Mouse (Mus musculus): ENCODE results near the gene P3h4. TPM values are rescaled to one million over a fixed set of nuclear protein-coding genes. Genes with fewer than 3 reads are reported as not detected.

Gene P3h4
- total and polyA plus RNA-seq, 3 experiments, result 13.4 to 29.7 (median 16.8) TPM

GRCm38 (mm10) chr11:100389931-100390445 is 24.6 kb downstream of the P3h4 start:
- H3K4me3 ChIP-seq, result no peak overlapping the region; the same call in 1 of the 2 replicates
- peaks cover 72% of the 10 kb centered on the region for H3K4me1 ChIP-seq (ENCODE audit: control insufficient read depth, insufficient read depth, low read length)
- H3K9ac ChIP-seq (ENCODE audit: low read depth, low read length), result peak overlapping the region; percentile 19
- intact Hi-C loops (cut with DNase I), result loop anchor here (10.0 kb wide), 1 partner anchor 575 kb away; no protein-coding TSS in a partner anchor
- TF ChIP-seq POLR2A (IDR thresholded peaks at IDR 0.05; ENCODE audit: insufficient read depth, low read depth, low read length) (0 out of 2 replicates have a peak, but pooled peaks have one; percentile 3), CTCF (IDR thresholded peaks at IDR 0.05) (0 out of 2 replicates have a peak, but pooled peaks have one; percentile 3), EP300 (IDR thresholded peaks at IDR 0.05; ENCODE audit: insufficient read depth, low read depth, low read length) (peak; percentile 92)
- H3K79me2 ChIP-seq (replicated peaks; ENCODE audit: control insufficient read depth, insufficient read depth, low read length), result peaks cover 10% of the 10 kb centered on the region
- H3K27me3 ChIP-seq (ENCODE audit: control insufficient read depth, insufficient read depth, low read length), result no peaks in the 10 kb centered on the region
- H3K27ac ChIP-seq, result peak overlapping the region; percentile 98
- peak; percentile 80 to 84 for DNase-seq
- H3K36me3 ChIP-seq (ENCODE audit: control insufficient read depth, insufficient read depth, low read length), result peaks cover 56% of the 10 kb centered on the region
- WGBS, result 18% methylated on average over 8 of the region's 8 CpGs

DNA sequence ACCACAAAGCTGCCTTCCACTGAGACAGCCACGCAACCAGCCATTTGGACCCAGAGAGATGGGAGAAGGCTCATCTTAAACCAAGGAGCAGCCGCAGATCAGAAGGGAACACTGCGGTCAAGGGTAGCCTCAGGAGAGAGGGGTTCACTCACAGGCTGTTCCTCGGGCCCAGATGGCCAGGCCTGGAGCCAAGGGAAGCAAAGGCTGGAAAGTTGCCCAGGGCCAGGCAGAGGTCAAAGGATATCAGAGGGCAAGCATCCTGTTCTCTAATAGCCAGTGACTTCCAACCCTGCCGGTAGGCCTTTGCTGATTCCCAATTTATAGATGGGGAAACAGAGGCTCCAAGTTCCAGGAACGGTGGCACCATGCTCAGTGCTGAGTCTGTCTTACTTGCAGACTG is 26.0 kb downstream of the P3h4 start:
- Histone ChIP-seq H3K27me3 (ENCODE audit: control insufficient read depth, insufficient read depth, low read length) (no peaks in the 10 kb centered on the region), H3K9ac (ENCODE audit: low read depth, low read length) (peak overlapping the region; percentile 17), H3K4me3 (peak overlapping the region; percentile 36), H3K36me3 (ENCODE audit: control insufficient read depth, insufficient read depth, low read length) (peaks cover 51% of the 10 kb centered on the region), H3K27ac (peak overlapping the region; percentile 98), H3K4me1 (ENCODE audit: control insufficient read depth, insufficient read depth, low read length) (peaks cover 64% of the 10 kb centered on the region), H3K79me2 (replicated peaks; ENCODE audit: control insufficient read depth, insufficient read depth, low read length) (peaks cover 13% of the 10 kb centered on the region)
- 8% methylated on average over 6 of the region's 6 CpGs for WGBS
- intact Hi-C loops (cut with DNase I), result no loop called here
- TF ChIP-seq EP300 (IDR thresholded peaks at IDR 0.05; ENCODE audit: insufficient read depth, low read depth, low read length), result peak; percentile 94
- 0 out of 2 replicates have a peak, but pooled peaks have one; percentile 45 for TF ChIP-seq POLR2A (IDR thresholded peaks at IDR 0.05; ENCODE audit: insufficient read depth, low read depth, low read length)
- peak; percentile 26; the same call in 1 of the 2 replicates for TF ChIP-seq CTCF (IDR thresholded peaks at IDR 0.05)
- peak; percentile 88 to 89 for DNase-seq

- H3K79me2 ChIP-seq (replicated peaks; ENCODE audit: control insufficient read depth, insufficient read depth, low read length), result peaks cover 12% of the 10 kb centered on the region
- 18% methylated on average over 14 of the region's 14 CpGs for WGBS
- peaks cover 57% of the 10 kb centered on the region for H3K4me1 ChIP-seq (ENCODE audit: control insufficient read depth, insufficient read depth, low read length)
- H3K27me3 ChIP-seq (ENCODE audit: control insufficient read depth, insufficient read depth, low read length), result no peaks in the 10 kb centered on the region
- intact Hi-C loops (cut with DNase I), result loop anchor here (2.0 kb wide), 1 partner anchor 19 kb away; no protein-coding TSS in a partner anchor
- DNase-seq, result peak; percentile 81 to 89
- no peak for TF ChIP-seq CTCF (IDR thresholded peaks at IDR 0.05)
- no peak; the same call in 1 of the 2 replicates for TF ChIP-seq POLR2A (IDR thresholded peaks at IDR 0.05; ENCODE audit: insufficient read depth, low read depth, low read length)
- TF ChIP-seq EP300 (IDR thresholded peaks at IDR 0.05; ENCODE audit: insufficient read depth, low read depth, low read length), result peak; percentile 93
- peaks cover 44% of the 10 kb centered on the region for H3K36me3 ChIP-seq (ENCODE audit: control insufficient read depth, insufficient read depth, low read length)
- H3K27ac ChIP-seq, result peak overlapping the region; percentile 98
- H3K9ac ChIP-seq (ENCODE audit: low read depth, low read length), result peak overlapping the region; percentile 34
- peak overlapping the region; percentile 36 for H3K4me3 ChIP-seq
These were observed 26.9 kb downstream of the P3h4 start for GRCm38 (mm10) chr11:100387589-100388375.

DNA sequence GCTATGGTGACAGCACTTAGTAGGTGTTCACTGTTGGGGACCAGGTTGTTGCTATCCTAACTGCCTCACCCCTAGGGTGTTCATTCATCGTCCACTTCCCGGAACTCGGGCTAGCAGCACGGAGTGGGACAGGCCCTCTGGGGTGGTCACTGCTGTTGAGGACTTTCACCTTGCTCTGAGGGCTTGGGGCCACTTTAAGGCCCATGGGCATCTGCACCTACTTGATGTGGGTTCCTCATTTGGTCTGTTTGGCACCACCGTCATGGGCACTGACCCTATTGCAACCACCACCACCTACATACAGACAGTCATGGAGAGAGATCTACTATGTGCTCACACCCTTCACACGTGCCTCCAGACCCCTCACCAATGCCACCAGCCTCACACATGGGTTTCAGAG is 27.5 kb downstream of the P3h4 start:
- TF ChIP-seq CTCF (IDR thresholded peaks at IDR 0.05) (no peak), EP300 (IDR thresholded peaks at IDR 0.05; ENCODE audit: insufficient read depth, low read depth, low read length) (no peak), POLR2A (IDR thresholded peaks at IDR 0.05; ENCODE audit: insufficient read depth, low read depth, low read length) (no peak)
- H3K4me1 ChIP-seq (ENCODE audit: control insufficient read depth, insufficient read depth, low read length), result peaks cover 52% of the 10 kb centered on the region
- H3K79me2 ChIP-seq (replicated peaks; ENCODE audit: control insufficient read depth, insufficient read depth, low read length), result peaks cover 12% of the 10 kb centered on the region

GRCm38 (mm10) chr11:100386586-100386985 is 28.1 kb downstream of the P3h4 start:
- Histone ChIP-seq H3K79me2 (replicated peaks; ENCODE audit: control insufficient read depth, insufficient read depth, low read length) (peaks cover 12% of the 10 kb centered on the region), H3K27me3 (ENCODE audit: control insufficient read depth, insufficient read depth, low read length) (no peaks in the 10 kb centered on the region), H3K27ac (peak overlapping the region; percentile 98), H3K4me1 (ENCODE audit: control insufficient read depth, insufficient read depth, low read length) (peaks cover 49% of the 10 kb centered on the region), H3K9ac (ENCODE audit: low read depth, low read length) (peak overlapping the region; percentile 15), H3K4me3 (no peak overlapping the region), H3K36me3 (ENCODE audit: control insufficient read depth, insufficient read depth, low read length) (peaks cover 40% of the 10 kb centered on the region)
- intact Hi-C loops (cut with DNase I), result loop anchor here (1.0 to 2.0 kb wide), 2 partner anchors 10 to 18 kb away; no protein-coding TSS in a partner anchor
- peak in 1 of 2 experiments; percentile 46 for DNase-seq
- WGBS, result 27% methylated on average over 5 of the region's 5 CpGs
- no peak; the same call in 1 of the 2 replicates for TF ChIP-seq EP300 (IDR thresholded peaks at IDR 0.05; ENCODE audit: insufficient read depth, low read depth, low read length)
- no peak for TF ChIP-seq POLR2A (IDR thresholded peaks at IDR 0.05; ENCODE audit: insufficient read depth, low read depth, low read length)
- no peak for TF ChIP-seq CTCF (IDR thresholded peaks at IDR 0.05)

More for the DNA sequence above, 27.5 kb downstream of the P3h4 start:
- DNase-seq, result peak in 1 of 2 experiments; percentile 10
- no peak overlapping the region; the same call in 1 of the 2 replicates for H3K4me3 ChIP-seq
- H3K27ac ChIP-seq, result peak overlapping the region; percentile 98
- H3K9ac ChIP-seq (ENCODE audit: low read depth, low read length), result peak overlapping the region; percentile 33
- no peaks in the 10 kb centered on the region for H3K27me3 ChIP-seq (ENCODE audit: control insufficient read depth, insufficient read depth, low read length)
- H3K36me3 ChIP-seq (ENCODE audit: control insufficient read depth, insufficient read depth, low read length), result peaks cover 44% of the 10 kb centered on the region
- 59% methylated on average over 6 of the region's 6 CpGs for WGBS
- intact Hi-C loops (cut with DNase I), result loop anchor here (2.0 kb wide), 1 partner anchor 18 kb away; no protein-coding TSS in a partner anchor

Measured in heart, adult 2 months (tissue).